Mouse (Mus musculus) 416B (cell line): ENCODE results near the gene Apeh.
A peak's percentile ranks its signal among the peaks of the same experiment; 100 is the strongest.

Experiments used
- DNase-seq: peaks from one replicate; pipeline ENCODE4 v3.0.0; 2011; ENCODE audit warnings: low read depth

The Apeh gene

GRCm38 (mm10) chr9:108119891-108120411 is 25.5 kb upstream of the Apeh start:
- DNase-seq = no peak

- no peak for DNase-seq
These were observed 22.7 kb upstream of the Apeh start for GRCm38 (mm10) chr9:108117143-108117542.

- DNase-seq = no peak
These were observed 21.1 kb upstream of the Apeh start for GRCm38 (mm10) chr9:108115290-108116077.

- DNase-seq = no peak
These were observed 18.4 kb upstream of the Apeh start for GRCm38 (mm10) chr9:108112719-108113340.

- DNase-seq = no peak
These were observed 17.3 kb upstream of the Apeh start for GRCm38 (mm10) chr9:108111593-108112121.

- no peak for DNase-seq
These were observed 16.7 kb upstream of the Apeh start for GRCm38 (mm10) chr9:108111101-108111592.

GRCm38 (mm10) chr9:108110160-108110559 is 15.8 kb upstream of the Apeh start:
- no peak for DNase-seq

GRCm38 (mm10) chr9:108107867-108108266 is 13.5 kb upstream of the Apeh start:
- no peak for DNase-seq

GRCm38 (mm10) chr9:108106090-108106489 is 11.7 kb upstream of the Apeh start:
- DNase-seq = no peak

GRCm38 (mm10) chr9:108105549-108105863 is 11.1 kb upstream of the Apeh start:
- no peak for DNase-seq

- DNase-seq = peak; percentile 82
These were observed 10.6 kb upstream of the Apeh start for GRCm38 (mm10) chr9:108104766-108105548.

GRCm38 (mm10) chr9:108099619-108100018 is 5.2 kb upstream of the Apeh start:
- DNase-seq = no peak

GRCm38 (mm10) chr9:108095949-108096712 is 1.7 kb upstream of the Apeh start:
- no peak for DNase-seq

- DNase-seq = peak; percentile 87
These were observed 1.1 kb upstream of the Apeh start for GRCm38 (mm10) chr9:108095518-108095917.

- peak; percentile 57 for DNase-seq
These were observed 599 bp upstream of the Apeh start for GRCm38 (mm10) chr9:108094998-108095411.

- peak; percentile 7 for DNase-seq
These were observed 820 bp downstream of the Apeh start for GRCm38 (mm10) chr9:108093586-108093985.

GRCm38 (mm10) chr9:108090611-108091120 is 3.7 kb downstream of the Apeh start:
- DNase-seq = no peak

- DNase-seq = no peak
These were observed 9.1 kb downstream of the Apeh start for GRCm38 (mm10) chr9:108085261-108085660.

- DNase-seq = no peak
These were observed 10.8 kb downstream of the Apeh start for GRCm38 (mm10) chr9:108083561-108083960.

GRCm38 (mm10) chr9:108082988-108083431 is 11.4 kb downstream of the Apeh start, which contains the start of gene Rnf123:
Rnf123 (minus strand) TSS chr9:108083346.
- DNase-seq = no peak

- no peak for DNase-seq
These were observed 11.9 kb downstream of the Apeh start for GRCm38 (mm10) chr9:108082549-108082948.
